Mouse (Mus musculus) cortical plate, adult 2 months (tissue): ENCODE data around the gene Trip11.
"Not testable (repeated sequence)": the region's sequence is repeated elsewhere in the genome, so short reads cannot be mapped to it uniquely, and the experiment has no call there.

Source experiments
- CTCF ChIP-seq: fragments of 200-500 bp; IDR thresholded peaks from 2 replicates; pipeline ENCODE4 v1.5.1; 2011; ENCODE audit warnings: mild to moderate bottlenecking, control low read depth, low read length; ENCODE audit not compliant: insufficient read depth; ENCODE audit errors: extremely low read depth
- POLR2A ChIP-seq: fragments of 200-500 bp; IDR thresholded peaks from 2 replicates; pipeline ENCODE4 v1.6.1; 2011; ENCODE audit warnings: mild to moderate bottlenecking, low read length, control low read depth; ENCODE audit not compliant: insufficient read depth; ENCODE audit errors: extremely low read depth

- not testable (repeated sequence) for TF ChIP-seq POLR2A, CTCF
Measured at GRCm38 (mm10) chr12:101958960-101959780, 46.1 kb upstream of the Trip11 start.
